Mouse (Mus musculus) midbrain, embryonic 15.5 days (tissue): ENCODE results near the gene Zfp992. TPM values are rescaled to one million over a fixed set of nuclear protein-coding genes. Genes with fewer than 3 reads are reported as not detected.
"Not testable (repeated sequence)": the region's sequence is repeated elsewhere in the genome, so short reads cannot be mapped to it uniquely, and the experiment has no call there.

Source experiments
- ATAC-seq: fragments of 200-750 bp; cut with Nextera tagmentation; replicated peaks from 2 replicates; pipeline ENCODE4 v1.8.0; 2017; ENCODE audit warnings: moderate TSS enrichment
- H3K27ac ChIP-seq: fragments of 300-500 bp; sonication (generic); 2 replicates; pipeline ENCODE4 v1.5.1; 2015; ENCODE audit warnings: mild to moderate bottlenecking, inconsistent platforms
- H3K27me3 ChIP-seq: fragments of 300-500 bp; sonication (generic); replicated peaks from 2 replicates; pipeline ENCODE4 v1.6.1; 2015; ENCODE audit warnings: inconsistent platforms
- H3K36me3 ChIP-seq: fragments of 300-500 bp; sonication (generic); replicated peaks from 2 replicates; pipeline ENCODE4 v1.6.1; 2015; ENCODE audit warnings: inconsistent platforms
- H3K4me1 ChIP-seq: fragments of 300-500 bp; sonication (generic); 2 replicates; pipeline ENCODE4 v1.6.1; 2015; ENCODE audit warnings: inconsistent platforms
- H3K4me2 ChIP-seq: fragments of 300-500 bp; sonication (generic); 2 replicates; pipeline ENCODE4 v1.6.1; 2015; ENCODE audit warnings: inconsistent platforms, mild to moderate bottlenecking, moderate library complexity
- H3K4me3 ChIP-seq: fragments of 300-500 bp; sonication (generic); 2 replicates; pipeline ENCODE4 v1.5.1; 2015; ENCODE audit warnings: mild to moderate bottlenecking, inconsistent platforms
- H3K9ac ChIP-seq: fragments of 300-500 bp; sonication (generic); 2 replicates; pipeline ENCODE4 v1.6.1; 2015; ENCODE audit warnings: mild to moderate bottlenecking, inconsistent platforms
- H3K9me3 ChIP-seq: fragments of 300-500 bp; sonication (generic); 2 replicates; pipeline ENCODE4 v1.6.1; 2016; ENCODE audit warnings: inconsistent platforms
- WGBS: fragments of 180-500 bp; shearing (Covaris S2); methylation state at CpG from one replicate; pipeline ENCODE4 v1.1.7; 2015; ENCODE audit warnings: mixed read lengths; 5-methylcytosine and 5-hydroxymethylcytosine counted together
- polyA plus RNA-seq: library from polyadenylated mRNA; unstranded; fragments of >200 nt; fragmentation: Nextera tagmentation; extraction: Ambion mirVana; gene quantifications from 2 replicates; pipeline ENCODE4 v1.2.1, GENCODE M21; 2015

Gene Zfp992
- 1.6 and 1.8 TPM in 2 replicates for polyA plus RNA-seq

DNA sequence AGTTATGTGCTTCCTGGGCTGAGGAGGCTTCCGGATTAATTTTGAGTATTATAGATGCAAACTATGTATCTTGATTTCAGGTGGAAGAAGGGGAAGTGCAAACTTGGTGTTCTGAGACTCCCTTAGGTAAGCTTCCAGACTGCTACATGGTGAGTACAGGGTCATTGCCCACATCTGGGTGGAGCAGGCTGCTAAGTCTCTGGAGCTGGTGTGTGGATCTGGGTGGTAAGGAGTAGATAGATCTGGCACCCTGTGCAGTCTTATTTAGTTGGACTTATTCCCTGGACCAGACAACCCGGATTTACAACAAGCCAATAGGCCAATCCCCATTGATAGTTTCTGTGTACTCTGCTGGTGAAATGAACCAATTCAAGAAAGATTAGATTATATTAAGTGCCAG, at the start of gene Zfp992:
Zfp992 (plus strand) TSS at position 74 of the 400 bp plus-strand sequence.
- WGBS: 92% methylated on average over 2 of the region's 2 CpGs
- H3K36me3 ChIP-seq, ATAC-seq, H3K4me1 ChIP-seq, H3K27ac ChIP-seq, H3K9ac ChIP-seq, H3K4me2 ChIP-seq, H3K4me3 ChIP-seq, H3K27me3 ChIP-seq: not testable (repeated sequence)
- peaks cover 49% of the 10 kb centered on the region for H3K9me3 ChIP-seq

DNA sequence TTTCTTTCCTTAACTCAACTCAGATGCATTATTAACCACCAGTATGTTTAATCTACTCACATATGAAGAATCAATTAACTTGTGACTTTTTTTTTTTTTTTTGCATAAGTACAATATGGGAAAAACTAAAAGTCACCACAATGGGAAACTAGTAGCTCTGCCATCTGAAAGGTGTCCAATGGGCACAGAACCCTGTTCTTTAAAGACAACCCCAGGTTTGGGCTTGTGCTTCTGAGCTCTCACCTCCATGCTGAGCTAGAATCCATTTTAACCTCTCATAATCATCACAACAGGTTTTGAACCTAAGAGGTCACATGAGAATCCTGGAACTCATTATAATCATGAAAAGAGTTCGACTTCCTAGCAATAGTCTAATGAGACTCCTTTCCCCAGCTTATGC, 19.4 kb upstream of the Zfp992 start:
- H3K27me3 ChIP-seq, ATAC-seq: not testable (repeated sequence)
- 0% methylated on average over 1 of the region's 1 CpGs for WGBS

DNA sequence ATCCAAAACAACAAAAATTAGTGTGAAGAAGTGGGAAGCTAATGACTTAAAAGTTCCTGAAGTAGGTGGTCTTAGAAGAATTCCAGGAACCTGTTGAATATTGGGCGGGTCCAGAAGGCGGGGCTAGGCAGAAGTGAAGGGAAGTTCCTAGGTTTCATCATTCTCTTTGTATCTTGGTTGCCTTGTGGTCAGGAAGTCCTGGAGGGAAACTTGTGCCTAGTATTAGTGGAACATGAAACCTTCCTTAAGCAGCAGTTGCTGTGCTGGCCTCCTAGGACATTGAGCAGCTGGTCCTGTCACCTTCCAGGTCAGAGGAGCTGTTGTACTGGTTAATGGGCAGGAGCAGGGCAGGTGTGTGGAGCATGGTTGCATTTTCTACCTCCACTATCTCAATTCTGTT, 17.9 kb upstream of the Zfp992 start:
- not testable (repeated sequence) for H3K4me1 ChIP-seq, H3K4me3 ChIP-seq, ATAC-seq, H3K9ac ChIP-seq, H3K27ac ChIP-seq, H3K4me2 ChIP-seq, H3K36me3 ChIP-seq, H3K27me3 ChIP-seq
- 75% methylated on average over 2 of the region's 2 CpGs for WGBS
- H3K9me3 ChIP-seq: peaks cover 36% of the 10 kb centered on the region

More for the DNA sequence above, 19.4 kb upstream of the Zfp992 start:
- H3K4me2 ChIP-seq, H3K9ac ChIP-seq, H3K36me3 ChIP-seq, H3K27ac ChIP-seq, H3K4me3 ChIP-seq, H3K4me1 ChIP-seq: not testable (repeated sequence)
- H3K9me3 ChIP-seq: peaks cover 35% of the 10 kb centered on the region

DNA sequence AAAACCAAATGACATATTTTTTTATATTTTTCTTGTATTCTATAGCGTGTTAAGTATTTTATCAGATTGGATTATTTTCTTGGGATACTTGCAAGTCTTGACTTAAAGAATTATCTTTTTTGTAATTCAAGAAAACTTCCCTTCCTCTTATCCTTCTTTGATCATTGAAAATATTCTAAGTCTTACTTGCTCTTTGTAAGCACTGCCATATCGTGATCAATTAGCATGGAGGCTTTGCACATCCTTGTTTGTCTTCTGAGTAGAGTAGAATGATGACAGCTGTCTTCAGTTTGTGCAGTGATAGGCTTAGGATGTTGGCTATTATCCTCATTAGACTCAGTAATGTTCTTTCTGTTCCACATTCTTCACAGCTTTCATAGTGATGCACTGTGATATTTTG, 13.3 kb upstream of the Zfp992 start:
- WGBS: 85% methylated on average over 2 of the region's 2 CpGs
- not testable (repeated sequence) for H3K36me3 ChIP-seq, H3K9ac ChIP-seq, H3K4me2 ChIP-seq, ATAC-seq, H3K4me1 ChIP-seq, H3K4me3 ChIP-seq, H3K27me3 ChIP-seq, H3K27ac ChIP-seq
- H3K9me3 ChIP-seq: peaks cover 19% of the 10 kb centered on the region

DNA sequence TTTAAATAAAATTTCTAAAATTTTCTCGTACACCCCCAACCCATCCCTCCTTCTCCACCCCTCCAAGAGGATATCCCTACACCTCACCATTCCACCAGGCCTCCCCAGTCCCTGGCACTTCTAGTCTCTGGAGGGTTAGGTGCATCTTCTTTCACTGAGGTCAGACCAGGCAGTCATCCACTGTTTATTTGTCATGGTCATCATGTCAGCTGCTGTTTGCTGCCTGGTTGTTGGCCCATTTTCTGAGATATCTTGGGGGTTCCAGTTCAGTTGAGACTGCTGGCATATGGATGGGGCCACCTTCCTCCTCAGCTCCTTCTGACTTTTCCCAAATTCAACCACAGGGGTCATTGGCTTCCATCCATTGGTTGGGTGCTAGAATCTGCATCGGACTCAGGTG, 11.6 kb upstream of the Zfp992 start:
- H3K27me3 ChIP-seq: not testable (repeated sequence)

DNA sequence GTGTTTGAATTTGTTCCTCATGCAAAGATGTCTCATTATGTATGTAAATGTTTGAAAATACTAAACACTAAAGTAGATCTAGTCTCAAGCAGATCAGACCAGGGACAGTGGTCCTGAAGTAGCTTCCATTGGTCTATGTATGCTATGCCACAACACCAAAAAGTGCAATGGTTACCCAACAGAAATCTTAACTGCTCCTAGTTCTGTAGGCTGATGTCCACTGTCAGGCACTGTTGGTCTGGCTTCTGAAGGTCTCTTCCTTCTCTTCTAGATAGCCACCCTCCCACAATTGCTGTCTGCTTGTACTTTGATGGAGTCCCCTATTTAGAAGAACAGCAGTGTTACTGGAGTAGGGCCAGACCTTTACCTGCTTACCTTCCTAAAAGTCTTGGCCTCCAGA, 4.5 kb upstream of the Zfp992 start:
- not testable (repeated sequence) for H3K27ac ChIP-seq, H3K27me3 ChIP-seq, H3K4me3 ChIP-seq, ATAC-seq, H3K9ac ChIP-seq, H3K4me1 ChIP-seq, H3K36me3 ChIP-seq, H3K4me2 ChIP-seq
- peaks cover 37% of the 10 kb centered on the region for H3K9me3 ChIP-seq

More for the DNA sequence above, 11.6 kb upstream of the Zfp992 start:
- H3K9me3 ChIP-seq: peaks cover 22% of the 10 kb centered on the region
- H3K4me2 ChIP-seq, H3K4me3 ChIP-seq, H3K27ac ChIP-seq, H3K36me3 ChIP-seq, H3K4me1 ChIP-seq, ATAC-seq, H3K9ac ChIP-seq: not testable (repeated sequence)
- WGBS: 86% methylated on average over 1 of the region's 2 CpGs

DNA sequence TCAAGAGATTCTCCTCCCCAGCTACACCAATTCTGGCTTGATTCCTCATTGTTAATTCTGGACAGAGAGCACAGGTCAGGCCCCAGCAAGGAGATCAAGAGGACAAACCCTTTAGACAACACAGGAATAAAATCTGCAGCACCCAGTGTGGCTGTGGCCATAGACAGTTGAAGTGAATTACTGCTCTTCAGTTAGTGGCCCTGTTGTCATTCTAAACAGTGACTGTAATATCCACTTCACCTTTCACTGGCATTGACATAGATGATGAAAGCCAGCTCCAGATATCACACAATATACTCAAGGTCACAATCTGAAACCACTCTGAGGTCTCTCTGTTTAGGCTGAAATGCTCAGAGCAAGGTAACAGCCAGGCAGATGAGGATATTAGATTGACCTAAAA, 3.7 kb upstream of the Zfp992 start:
- not testable (repeated sequence) for H3K9ac ChIP-seq, H3K27me3 ChIP-seq, ATAC-seq, H3K36me3 ChIP-seq, H3K4me3 ChIP-seq, H3K4me1 ChIP-seq, H3K4me2 ChIP-seq, H3K27ac ChIP-seq
- H3K9me3 ChIP-seq: peaks cover 42% of the 10 kb centered on the region

DNA sequence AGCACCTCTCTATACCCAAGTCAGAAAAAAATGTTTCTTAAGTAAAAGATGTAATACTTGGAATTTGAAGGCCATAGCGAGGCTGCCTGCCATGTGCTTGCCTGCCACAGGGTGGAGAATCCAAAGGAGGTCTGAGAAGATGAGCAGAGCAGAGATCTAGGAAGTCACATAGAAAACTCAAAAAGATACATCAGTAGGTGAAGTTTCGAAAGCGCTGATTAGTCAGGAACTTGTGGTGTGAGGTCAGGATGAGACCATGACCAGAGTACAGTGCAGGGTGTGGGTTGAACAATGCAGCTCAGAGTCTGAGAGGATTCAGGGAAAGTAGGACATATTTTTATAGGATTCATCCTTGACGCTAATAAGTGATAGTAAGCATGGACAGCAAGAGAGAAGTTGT, 2.7 kb upstream of the Zfp992 start:
- H3K36me3 ChIP-seq, H3K27me3 ChIP-seq, ATAC-seq, H3K27ac ChIP-seq, H3K9ac ChIP-seq, H3K4me1 ChIP-seq, H3K4me2 ChIP-seq, H3K4me3 ChIP-seq: not testable (repeated sequence)
- peaks cover 46% of the 10 kb centered on the region for H3K9me3 ChIP-seq
- WGBS: 79% methylated on average over 4 of the region's 4 CpGs

DNA sequence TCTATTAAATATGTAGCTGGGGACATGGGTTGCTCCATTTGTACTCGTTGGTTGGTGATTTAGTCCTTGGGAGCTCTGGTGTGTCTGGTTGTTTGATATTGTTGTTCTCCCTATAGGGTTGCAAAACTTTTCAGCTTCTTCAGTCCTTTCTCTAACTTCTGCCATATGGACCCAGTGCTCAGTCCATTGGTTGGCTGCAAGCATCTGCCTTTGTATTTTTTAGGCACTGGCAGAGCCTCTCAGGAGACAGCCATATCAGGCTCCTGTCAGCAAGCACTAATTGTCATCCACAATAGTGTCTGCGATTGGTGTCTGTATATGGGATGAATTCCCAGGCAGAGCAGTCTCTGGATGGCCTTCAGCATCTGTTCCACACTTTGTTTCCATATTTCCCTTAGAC, 1.8 kb upstream of the Zfp992 start:
- not testable (repeated sequence) for H3K4me2 ChIP-seq, ATAC-seq, H3K4me3 ChIP-seq, H3K36me3 ChIP-seq, H3K4me1 ChIP-seq, H3K9ac ChIP-seq, H3K27me3 ChIP-seq, H3K27ac ChIP-seq
- WGBS: 88% methylated on average over 2 of the region's 2 CpGs
- H3K9me3 ChIP-seq: peaks cover 44% of the 10 kb centered on the region

DNA sequence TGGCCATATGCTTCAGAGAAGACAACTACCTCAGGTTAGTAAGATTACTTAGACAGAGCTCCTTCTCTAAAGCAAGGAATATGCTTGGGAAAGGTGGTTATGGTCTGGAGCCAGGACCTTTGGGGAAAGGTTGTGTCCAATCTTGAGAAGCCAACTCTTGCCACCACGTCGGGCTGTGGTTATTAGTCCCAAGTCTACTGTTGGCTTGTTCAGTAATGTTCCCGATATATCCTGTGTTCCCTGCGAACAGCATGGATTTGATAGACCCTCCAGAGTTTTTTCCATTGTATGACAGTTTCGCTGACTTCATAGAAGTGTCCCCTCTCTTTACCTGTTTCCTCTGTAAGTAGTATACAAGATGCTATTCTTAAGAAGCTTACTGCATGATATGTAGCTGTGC, 888 bp downstream of the Zfp992 start:
- not testable (repeated sequence) for H3K4me1 ChIP-seq, H3K27me3 ChIP-seq, H3K4me2 ChIP-seq, H3K36me3 ChIP-seq, H3K27ac ChIP-seq, H3K9ac ChIP-seq, H3K4me3 ChIP-seq, ATAC-seq
- 81% methylated on average over 5 of the region's 5 CpGs for WGBS
- H3K9me3 ChIP-seq: peaks cover 51% of the 10 kb centered on the region

DNA sequence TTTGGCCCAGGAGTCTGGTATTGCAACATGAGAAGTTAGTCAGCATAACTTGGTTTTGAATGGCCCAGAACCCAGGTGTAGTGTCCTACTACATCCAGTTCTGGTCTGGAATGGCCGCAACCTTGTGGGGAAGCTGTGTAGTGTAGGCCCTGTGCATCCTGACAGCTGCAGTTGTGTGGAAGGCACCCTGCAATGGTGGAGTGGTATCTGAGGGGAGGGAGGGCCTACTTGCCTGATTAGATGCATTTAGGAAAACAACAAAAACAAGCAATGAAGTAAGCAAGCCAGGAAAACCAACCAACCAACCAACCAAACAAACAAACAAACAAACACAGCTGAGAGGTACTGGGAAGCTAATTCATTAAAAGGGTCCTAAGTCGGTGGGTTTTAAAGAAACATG, 3.8 kb downstream of the Zfp992 start:
- H3K4me2 ChIP-seq, H3K9ac ChIP-seq, H3K4me1 ChIP-seq, ATAC-seq, H3K27ac ChIP-seq, H3K4me3 ChIP-seq, H3K27me3 ChIP-seq, H3K36me3 ChIP-seq: not testable (repeated sequence)
- H3K9me3 ChIP-seq: peaks cover 62% of the 10 kb centered on the region
- 84% methylated on average over 2 of the region's 2 CpGs for WGBS

DNA sequence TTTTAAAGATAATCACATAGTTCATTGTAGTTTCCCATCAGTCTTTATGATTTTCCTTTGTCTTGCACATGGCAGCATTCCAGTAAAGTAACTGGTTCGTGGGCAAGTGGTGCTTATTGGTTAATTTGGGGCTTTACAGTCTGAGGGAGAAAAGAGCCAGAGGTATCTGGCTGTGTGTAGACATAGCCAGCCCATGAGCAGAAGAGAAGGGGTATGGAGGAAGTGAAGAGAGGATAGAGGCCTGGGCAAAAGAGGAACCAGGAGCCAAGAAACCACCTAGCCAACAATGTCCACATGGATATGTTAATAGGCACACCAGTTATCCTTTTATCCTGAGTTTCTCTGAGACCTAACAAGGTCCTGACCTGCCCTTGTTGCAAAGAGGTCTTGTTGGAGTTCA, 5.3 kb downstream of the Zfp992 start:
- not testable (repeated sequence) for H3K4me1 ChIP-seq, H3K27ac ChIP-seq, H3K27me3 ChIP-seq, H3K4me2 ChIP-seq, H3K4me3 ChIP-seq, H3K9ac ChIP-seq, ATAC-seq, H3K36me3 ChIP-seq
- WGBS: 60% methylated on average over 1 of the region's 1 CpGs
- H3K9me3 ChIP-seq: peaks cover 56% of the 10 kb centered on the region

DNA sequence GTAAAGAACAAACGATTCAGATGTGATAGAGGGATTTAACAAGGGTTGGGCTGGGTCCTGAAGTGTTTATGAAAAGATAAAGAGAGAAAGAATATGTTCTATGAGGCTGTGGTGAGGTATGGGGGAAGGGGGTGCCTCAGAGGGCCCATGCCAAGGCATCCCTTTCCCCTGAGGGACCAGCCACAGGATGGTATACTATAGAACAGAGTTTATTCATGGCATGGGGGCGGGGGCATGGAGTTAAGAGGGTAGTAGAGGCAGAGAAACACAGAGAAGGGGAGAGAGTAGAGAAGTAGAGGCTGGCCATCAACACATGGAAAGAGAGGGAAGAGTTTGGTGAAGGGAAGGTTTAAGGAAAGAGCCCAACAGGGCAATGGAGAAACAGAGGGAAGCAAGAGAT, 6.1 kb downstream of the Zfp992 start:
- no peaks in the 10 kb centered on the region for H3K4me1 ChIP-seq
- H3K27me3 ChIP-seq: no peaks in the 10 kb centered on the region
- H3K36me3 ChIP-seq: no peaks in the 10 kb centered on the region
- H3K4me3 ChIP-seq: no peak overlapping the region
- peaks cover 56% of the 10 kb centered on the region for H3K9me3 ChIP-seq
- no peak overlapping the region for H3K4me2 ChIP-seq
- H3K9ac ChIP-seq: no peak overlapping the region
- ATAC-seq: peak; percentile 18; the same call in 1 of the 2 replicates
- no peak overlapping the region for H3K27ac ChIP-seq
- WGBS: 43% methylated on average over 2 of the region's 2 CpGs

DNA sequence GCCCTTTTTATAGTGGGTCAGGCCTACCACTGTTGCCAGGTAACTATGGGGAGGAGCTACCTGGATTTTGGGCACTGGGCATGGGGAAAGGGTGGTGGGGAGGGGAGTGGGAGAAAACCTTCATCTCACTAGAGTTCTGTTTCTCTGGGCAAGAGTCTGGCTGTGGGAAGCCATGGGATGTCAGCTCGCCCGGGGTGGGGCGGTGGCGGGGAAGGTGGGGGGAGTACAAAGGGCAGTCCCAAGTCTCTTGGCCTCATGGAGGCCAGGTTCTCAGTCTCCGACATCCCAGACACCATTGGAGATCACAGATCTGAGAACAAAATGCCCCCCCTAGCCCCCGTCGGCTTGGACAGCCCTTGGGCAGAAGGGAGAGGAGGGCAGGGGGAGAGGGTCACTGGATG, 6.5 kb downstream of the Zfp992 start:
- H3K9me3 ChIP-seq: peaks cover 54% of the 10 kb centered on the region
- H3K36me3 ChIP-seq: no peaks in the 10 kb centered on the region
- H3K4me3 ChIP-seq: no peak overlapping the region
- no peak overlapping the region for H3K27ac ChIP-seq
- H3K27me3 ChIP-seq: no peaks in the 10 kb centered on the region
- H3K4me2 ChIP-seq: no peak overlapping the region
- 94% methylated on average over 7 of the region's 7 CpGs for WGBS
- peak; percentile 51; the same call in 1 of the 2 replicates for ATAC-seq
- H3K9ac ChIP-seq: no peak overlapping the region
- no peaks in the 10 kb centered on the region for H3K4me1 ChIP-seq
